Mouse (Mus musculus) hindbrain, embryonic 11.5 days (tissue): ENCODE data around the gene Llgl2. TPM values are rescaled to one million over a fixed set of nuclear protein-coding genes. Genes with fewer than 3 reads are reported as not detected.

Experiments
- ATAC-seq: fragments of 200-750 bp; cut with Nextera tagmentation; 2 replicates; pipeline ENCODE4 v1.8.0; 2017; ENCODE audit warnings: mild to moderate bottlenecking, moderate TSS enrichment, moderate library complexity; ENCODE audit not compliant: low FRiP score
- DNase-seq: peaks from one replicate; pipeline ENCODE4 v3.0.0-alpha.2; 2015; ENCODE audit warnings: low spot score
- H3K27ac ChIP-seq: fragments of 300-500 bp; sonication (generic); 2 replicates; pipeline ENCODE4 v1.5.1; 2014; ENCODE audit warnings: mild to moderate bottlenecking, low read depth, low read length
- H3K27me3 ChIP-seq: fragments of 300-500 bp; sonication (generic); 2 replicates; pipeline ENCODE4 v1.6.1; 2014; ENCODE audit warnings: mild to moderate bottlenecking, low read length, moderate library complexity, mixed read lengths; ENCODE audit not compliant: control insufficient read depth, insufficient read depth
- H3K36me3 ChIP-seq: fragments of 300-500 bp; sonication (generic); 2 replicates; pipeline ENCODE4 v1.6.1; 2014; ENCODE audit warnings: mild to moderate bottlenecking, low read length, moderate library complexity, mixed read lengths; ENCODE audit not compliant: control insufficient read depth, insufficient read depth
- H3K4me1 ChIP-seq: fragments of 300-500 bp; sonication (generic); replicated peaks from 2 replicates; pipeline ENCODE4 v1.6.1; 2014; ENCODE audit warnings: low read length, mixed read lengths; ENCODE audit not compliant: control insufficient read depth, insufficient read depth
- H3K4me2 ChIP-seq: fragments of 300-500 bp; sonication (generic); replicated peaks from 2 replicates; pipeline ENCODE4 v1.6.1; 2014; ENCODE audit warnings: mild to moderate bottlenecking, low read depth, low read length
- H3K4me3 ChIP-seq: fragments of 300-500 bp; sonication (generic); 2 replicates; pipeline ENCODE4 v1.5.1; 2014; ENCODE audit warnings: low read depth, low read length
- H3K9ac ChIP-seq: fragments of 300-500 bp; sonication (generic); 2 replicates; pipeline ENCODE4 v1.6.1; 2014; ENCODE audit warnings: low read depth, low read length
- H3K9me3 ChIP-seq: fragments of 300-500 bp; sonication (generic); 2 replicates; pipeline ENCODE4 v1.6.1; 2016; ENCODE audit warnings: low read length; ENCODE audit not compliant: control insufficient read depth
- WGBS: fragments of 180-500 bp; shearing (Covaris S2); extraction: QIAGEN DNeasy Blood & Tissue Kit; methylation state at CpG from one replicate; pipeline ENCODE4 v1.1.7; 2014; 5-methylcytosine and 5-hydroxymethylcytosine counted together
- polyA plus RNA-seq: library from polyadenylated mRNA; unstranded; fragments of >200 nt; fragmentation: Nextera tagmentation; extraction: Ambion mirVana; gene quantifications from 2 replicates; pipeline ENCODE4 v1.2.1, GENCODE M21; 2014

Llgl2 gene
- 3.8 and 5.4 TPM in 2 replicates for polyA plus RNA-seq

- ATAC-seq: peak; percentile 90
- Histone ChIP-seq H3K4me1 (0 out of 2 replicates have a peak, but pooled peaks cover 8% of the 10 kb centered on the region), H3K27ac (no peak within 1 kb of the TSS), H3K9ac (peak within 1 kb of the TSS; percentile 50; the same call in 1 of the 2 replicates), H3K4me2 (peak within 1 kb of the TSS; percentile 97), H3K9me3 (no peaks in the 10 kb centered on the region), H3K4me3 (peak within 1 kb of the TSS; percentile 67), H3K36me3 (no peaks in the 10 kb centered on the region), H3K27me3 (peaks cover 17% of the 10 kb centered on the region)
- DNase-seq: peak; percentile 91
- WGBS: under 1% methylated on average over 87 of the region's 87 CpGs
Measured at GRCm38 (mm10) chr11:115823774-115824740, at the start of gene Llgl2. TSS of gene Llgl2 (plus strand) at chr11:115824049.

- Histone ChIP-seq H3K9ac (no peak overlapping the region), H3K36me3 (no peaks in the 10 kb centered on the region), H3K4me1 (peaks cover 22% of the 10 kb centered on the region), H3K4me2 (no peak overlapping the region), H3K4me3 (no peak overlapping the region), H3K27ac (no peak overlapping the region), H3K27me3 (no peaks in the 10 kb centered on the region), H3K9me3 (no peaks in the 10 kb centered on the region)
- DNase-seq: no peak
- WGBS: 72% methylated on average over 4 of the region's 4 CpGs
- ATAC-seq: no peak
Measured at GRCm38 (mm10) chr11:115774653-115775052, 49.2 kb upstream of the Llgl2 start.

GRCm38 (mm10) chr11:115775821-115776665, 47.8 kb upstream of the Llgl2 start:
- H3K4me2 ChIP-seq: no peak overlapping the region
- no peaks in the 10 kb centered on the region for H3K36me3 ChIP-seq
- no peak overlapping the region; the same call in 1 of the 2 replicates for H3K9ac ChIP-seq
- H3K9me3 ChIP-seq: no peaks in the 10 kb centered on the region
- WGBS: 39% methylated on average over 18 of the region's 18 CpGs
- no peak overlapping the region for H3K27ac ChIP-seq
- H3K27me3 ChIP-seq: no peaks in the 10 kb centered on the region
- ATAC-seq (no peak), DNase-seq (no peak)
- H3K4me1 ChIP-seq: peaks cover 32% of the 10 kb centered on the region
- H3K4me3 ChIP-seq: no peak overlapping the region

- H3K27ac ChIP-seq: no peak overlapping the region
- no peaks in the 10 kb centered on the region for H3K36me3 ChIP-seq
- H3K27me3 ChIP-seq: no peaks in the 10 kb centered on the region
- ATAC-seq (no peak), DNase-seq (no peak)
- peaks cover 33% of the 10 kb centered on the region for H3K4me1 ChIP-seq
- no peak overlapping the region for H3K4me2 ChIP-seq
- no peak overlapping the region for H3K9ac ChIP-seq
- H3K9me3 ChIP-seq: no peaks in the 10 kb centered on the region
- no peak overlapping the region for H3K4me3 ChIP-seq
- 43% methylated on average over 9 of the region's 9 CpGs for WGBS
Measured at GRCm38 (mm10) chr11:115776954-115777353, 46.9 kb upstream of the Llgl2 start.

- 83% methylated on average over 17 of the region's 17 CpGs for WGBS
- Histone ChIP-seq H3K27me3 (no peaks in the 10 kb centered on the region), H3K4me2 (no peak overlapping the region), H3K4me1 (peaks cover 33% of the 10 kb centered on the region), H3K4me3 (no peak overlapping the region), H3K27ac (no peak overlapping the region), H3K9ac (no peak overlapping the region), H3K36me3 (no peaks in the 10 kb centered on the region), H3K9me3 (no peaks in the 10 kb centered on the region)
- no peak for DNase-seq
- no peak for ATAC-seq
Measured at GRCm38 (mm10) chr11:115777487-115778335, 46.1 kb upstream of the Llgl2 start.

- DNase-seq (peak; percentile 77), ATAC-seq (peak; percentile 86)
- no peaks in the 10 kb centered on the region for H3K9me3 ChIP-seq
- WGBS: 5% methylated on average over 9 of the region's 9 CpGs
- no peaks in the 10 kb centered on the region for H3K27me3 ChIP-seq
- no peaks in the 10 kb centered on the region for H3K36me3 ChIP-seq
- peak overlapping the region; percentile 26; the same call in 1 of the 2 replicates for H3K4me2 ChIP-seq
- H3K27ac ChIP-seq: peak overlapping the region; percentile 75
- no peak overlapping the region for H3K9ac ChIP-seq
- peaks cover 33% of the 10 kb centered on the region for H3K4me1 ChIP-seq
- H3K4me3 ChIP-seq: no peak overlapping the region
Measured at GRCm38 (mm10) chr11:115779038-115779571, 44.7 kb upstream of the Llgl2 start.

- Histone ChIP-seq H3K9ac (peak overlapping the region; percentile 47), H3K4me3 (peak overlapping the region; percentile 19), H3K9me3 (no peaks in the 10 kb centered on the region), H3K4me2 (peak overlapping the region; percentile 37), H3K27ac (peak overlapping the region; percentile 75), H3K4me1 (peaks cover 33% of the 10 kb centered on the region), H3K36me3 (no peaks in the 10 kb centered on the region), H3K27me3 (no peaks in the 10 kb centered on the region)
- peak; percentile 66 for ATAC-seq
- peak; percentile 71 for DNase-seq
- 6% methylated on average over 20 of the region's 20 CpGs for WGBS
Measured at GRCm38 (mm10) chr11:115780141-115781070, 43.4 kb upstream of the Llgl2 start.
